Mouse (Mus musculus) small intestine, adult 2 months (tissue): Measurements from ENCODE around the gene Syt6.

Source experiments
- CTCF ChIP-seq: fragments of 200-500 bp; IDR thresholded peaks from 2 replicates; pipeline ENCODE4 v1.5.1; 2012; ENCODE audit warnings: low read depth, mild to moderate bottlenecking, control low read depth, inconsistent platforms, low read length, moderate library complexity, mixed read lengths; ENCODE audit not compliant: insufficient replicate concordance, insufficient read length; ENCODE audit errors: extremely low read depth
- POLR2A ChIP-seq: fragments of 200-500 bp; IDR thresholded peaks from 2 replicates; pipeline ENCODE4 v1.6.1; 2012; ENCODE audit warnings: low read depth, mild to moderate bottlenecking, control low read depth, inconsistent platforms, low read length, moderate library complexity

- TF ChIP-seq CTCF = no peak
- no peak for TF ChIP-seq POLR2A
Observed at GRCm38 (mm10) chr3:103627661-103628060, 52.6 kb downstream of the Syt6 start.
